Mouse (Mus musculus) liver, embryonic 14.5 days (tissue): ENCODE measurements at regions not wholly inside any gene's neighbourhood (a gene's known extent, or its start where the extent isn't known, plus 50 kb on each side); places are given as distances from the start of the nearest gene placed in this dataset.

Experiments used
- CTCF ChIP-seq: IDR thresholded peaks from 2 replicates; pipeline ENCODE4 v1.5.1; 2016; ENCODE audit warnings: antibody characterized with exemption, low read depth, control low read depth
- EP300 ChIP-seq: IDR thresholded peaks from 2 replicates; pipeline ENCODE4 v1.6.1; 2016; ENCODE audit warnings: antibody characterized with exemption, low read depth

GRCm38 (mm10) chr3:39234921-39235320, 348.2 kb downstream of the Fat4 start:
- TF ChIP-seq CTCF, result no peak
- no peak for TF ChIP-seq EP300
